Mouse (Mus musculus): ENCODE data around the gene Hsph1.
A peak's percentile ranks its signal among the peaks of the same experiment; 100 is the strongest.

Gene Hsph1

DNA sequence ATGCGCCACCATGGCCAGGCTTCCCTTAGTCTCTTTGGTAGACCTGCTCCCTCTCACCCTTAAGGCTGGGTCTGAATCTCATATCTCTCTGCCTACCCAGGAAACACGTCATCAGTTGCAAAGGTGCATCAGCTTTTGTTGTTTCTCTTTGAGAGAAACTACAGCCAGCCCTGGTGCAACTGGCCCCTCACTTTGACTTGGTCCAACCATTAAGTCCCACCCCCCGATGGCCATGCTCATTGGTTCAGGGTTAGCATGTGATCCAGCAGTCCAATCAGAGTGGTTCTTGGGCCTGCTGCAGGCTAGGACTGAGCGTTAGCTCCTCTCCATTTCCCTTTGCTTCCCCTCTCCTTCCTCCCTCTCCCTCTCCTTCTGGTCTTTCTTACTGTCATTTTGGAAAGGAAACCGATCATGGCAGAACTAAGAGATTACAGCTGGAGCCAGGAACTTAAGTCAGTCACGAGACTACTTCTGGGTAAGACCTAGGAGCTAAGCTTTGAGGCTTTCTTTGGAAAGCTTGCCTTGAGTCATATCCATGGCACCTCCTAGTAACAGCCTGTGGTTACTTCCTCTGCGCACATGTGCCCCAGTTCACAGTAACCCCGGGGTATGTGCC lies 5.2 kb upstream of the Hsph1 start:
- no peak for DNase-seq

GRCm38 (mm10) chr5:149637306-149637705 lies 1.1 kb upstream of the Hsph1 start:
- DNase-seq = peak; percentile 25

DNA sequence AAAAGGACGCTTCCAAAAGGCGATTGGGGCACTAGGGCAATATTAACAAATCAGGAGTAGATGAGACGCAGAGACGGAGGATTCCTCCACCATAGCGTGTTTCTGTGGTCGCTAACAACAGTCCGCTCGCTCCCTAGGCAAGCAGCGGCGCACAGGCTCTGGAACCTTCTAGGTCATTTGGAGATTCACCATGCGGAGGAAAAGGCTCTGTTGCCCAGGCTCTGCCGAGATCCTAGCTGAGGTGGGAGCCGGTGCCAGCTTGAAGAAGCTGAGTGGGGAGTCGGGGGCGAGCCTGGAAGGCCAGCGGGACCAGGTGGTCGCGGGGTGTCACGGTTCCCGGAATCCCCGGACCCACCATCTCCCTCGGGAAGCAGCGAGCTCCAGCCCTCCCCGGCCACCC lies 620 bp downstream of the Hsph1 start:
- DNase-seq = peak; percentile 44

GRCm38 (mm10) chr5:149634409-149635035 lies 1.7 kb downstream of the Hsph1 start:
- DNase-seq = no peak

DNA sequence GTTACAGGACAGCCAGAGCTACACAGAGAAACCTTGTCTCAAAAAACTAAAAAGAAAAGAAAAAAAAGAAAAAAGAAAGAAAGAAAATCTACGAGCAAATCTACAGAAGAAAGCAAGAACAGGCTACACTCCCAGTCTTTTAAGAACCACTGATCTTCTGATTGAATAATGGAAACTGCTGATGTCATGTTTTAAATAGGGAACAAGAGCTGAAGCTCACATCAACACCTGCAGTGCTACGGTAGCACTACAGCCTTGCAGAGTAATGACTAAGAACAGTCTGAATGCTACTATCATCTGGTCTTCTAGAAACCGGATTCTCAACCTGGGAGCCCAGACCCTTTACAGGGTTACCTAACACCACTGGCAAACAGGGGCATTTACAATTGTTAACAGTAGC lies 10.6 kb downstream of the Hsph1 start:
- DNase-seq = no peak

DNA sequence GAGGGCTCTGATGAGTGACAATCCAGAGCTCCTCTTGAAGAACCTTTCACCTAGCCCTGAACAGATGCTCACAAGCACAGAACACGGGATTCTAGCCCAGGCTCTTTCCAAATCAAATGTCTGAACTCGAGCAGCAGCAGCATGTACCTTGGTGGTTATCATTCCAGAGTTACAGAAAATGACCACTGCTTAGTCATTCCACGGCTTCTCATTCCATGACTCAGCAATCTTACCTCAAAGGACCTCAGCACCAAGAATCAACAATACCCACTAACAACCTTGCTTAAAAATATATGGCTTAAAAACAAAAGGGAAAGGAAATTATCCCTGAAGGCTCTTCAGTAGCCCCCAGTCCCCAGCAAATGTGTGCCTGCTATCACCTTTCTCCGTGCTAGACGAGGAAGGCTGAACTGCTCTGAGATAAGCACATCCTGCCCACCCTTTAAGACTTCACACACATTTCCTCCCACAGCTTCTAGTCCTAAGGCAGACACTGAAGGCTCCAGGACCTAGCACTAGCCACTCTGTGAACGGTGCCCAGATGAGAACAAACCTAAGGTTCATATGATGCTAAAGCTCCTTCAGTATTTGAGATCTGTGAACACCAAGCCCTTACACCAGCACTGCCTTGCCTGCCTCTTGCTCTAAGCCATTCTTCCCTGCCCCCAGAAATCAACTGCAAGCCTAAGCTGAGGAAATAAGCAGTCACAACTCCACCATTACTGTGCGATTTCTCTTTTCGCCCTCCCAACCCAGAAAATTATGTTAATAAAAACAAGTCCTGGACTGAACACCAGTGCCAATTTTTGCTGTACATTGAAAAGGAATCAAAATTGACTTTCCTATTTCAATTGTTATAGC lies 12.1 kb downstream of the Hsph1 start:
- DNase-seq = no peak

GRCm38 (mm10) chr5:149622644-149623043 lies 13.5 kb downstream of the Hsph1 start:
- DNase-seq = no peak

DNA sequence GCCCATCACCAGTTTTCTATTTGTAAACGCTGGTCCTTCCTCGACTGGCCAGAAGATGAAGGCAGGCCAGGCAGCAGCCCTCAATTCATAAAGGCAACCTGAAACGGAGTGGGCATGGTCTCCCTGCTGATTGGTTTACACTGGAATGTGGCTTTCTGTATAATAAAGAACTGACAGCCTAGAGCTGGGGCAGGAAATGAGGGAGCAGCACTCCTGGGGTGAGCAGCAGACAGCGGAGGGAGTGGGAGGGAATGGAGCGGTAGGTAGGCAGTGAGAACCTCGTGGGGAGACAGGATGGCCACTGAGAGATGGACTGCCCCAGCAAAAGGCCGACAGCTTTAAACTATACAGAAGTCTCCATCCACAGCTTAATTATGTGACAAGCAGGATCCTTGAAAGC lies 14.0 kb downstream of the Hsph1 start:
- no peak for DNase-seq

GRCm38 (mm10) chr5:149617776-149618425 lies 18.3 kb downstream of the Hsph1 start:
- DNase-seq = no peak

DNA sequence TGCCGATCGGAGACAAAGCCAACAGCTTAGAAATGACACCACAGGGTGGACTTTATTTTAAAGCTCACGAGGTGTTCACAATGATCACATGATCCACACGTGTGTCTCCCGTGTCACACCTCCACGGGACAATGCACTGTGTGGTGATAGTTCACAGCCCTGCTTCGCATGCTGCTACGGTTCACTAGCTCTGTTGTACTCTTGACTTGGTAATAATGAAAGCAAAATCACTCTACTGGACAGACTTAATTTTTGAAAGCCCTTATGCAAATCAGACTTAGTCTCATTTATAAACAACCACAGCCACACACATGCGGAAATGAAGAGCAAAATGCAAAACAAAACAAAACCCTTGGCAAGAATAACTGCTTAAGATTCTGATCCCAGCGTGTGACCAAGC lies 19.4 kb downstream of the Hsph1 start:
- no peak for DNase-seq

DNA sequence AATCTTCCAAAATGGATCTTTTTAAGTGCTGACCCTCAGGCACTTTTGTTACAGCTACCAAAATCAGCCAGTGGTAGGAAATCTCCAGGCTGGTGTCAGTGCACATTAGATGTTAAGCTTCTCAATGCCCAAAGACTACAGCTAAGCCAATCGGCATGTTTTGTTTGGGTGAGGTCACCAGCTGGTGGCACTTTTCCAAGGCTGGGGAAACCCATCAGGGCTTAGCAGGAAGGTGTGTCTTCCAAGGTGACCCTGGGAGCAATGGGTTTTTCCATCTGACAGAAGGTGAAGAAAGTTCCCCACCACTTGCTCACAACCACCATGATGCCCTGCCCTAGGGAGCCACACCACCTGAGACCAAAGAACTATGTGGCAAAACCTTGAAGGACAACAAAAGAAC lies 20.0 kb downstream of the Hsph1 start:
- no peak for DNase-seq

DNA sequence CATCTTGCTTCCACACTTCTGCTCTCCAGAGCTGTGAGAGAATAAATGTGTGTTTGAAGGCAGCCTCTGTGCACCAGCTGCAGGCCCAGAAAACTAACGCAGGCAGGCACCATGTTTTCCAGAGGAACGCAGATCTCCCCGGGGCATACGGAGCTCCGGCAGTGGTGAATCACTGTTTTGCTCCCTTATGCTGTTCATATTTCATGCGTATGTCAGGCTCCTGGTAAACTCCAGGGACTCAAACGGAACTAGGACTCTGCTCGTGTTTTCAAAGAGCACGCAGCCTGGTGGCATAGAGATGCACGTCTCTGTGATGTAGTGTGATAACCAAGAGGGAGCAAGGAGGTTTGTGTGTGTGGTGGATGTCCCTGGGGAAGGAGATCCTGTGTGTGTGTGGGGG lies 23.4 kb downstream of the Hsph1 start:
- peak; percentile 17 for DNase-seq

- no peak for DNase-seq
These were observed 24.0 kb downstream of the Hsph1 start for GRCm38 (mm10) chr5:149612165-149612518.

DNA sequence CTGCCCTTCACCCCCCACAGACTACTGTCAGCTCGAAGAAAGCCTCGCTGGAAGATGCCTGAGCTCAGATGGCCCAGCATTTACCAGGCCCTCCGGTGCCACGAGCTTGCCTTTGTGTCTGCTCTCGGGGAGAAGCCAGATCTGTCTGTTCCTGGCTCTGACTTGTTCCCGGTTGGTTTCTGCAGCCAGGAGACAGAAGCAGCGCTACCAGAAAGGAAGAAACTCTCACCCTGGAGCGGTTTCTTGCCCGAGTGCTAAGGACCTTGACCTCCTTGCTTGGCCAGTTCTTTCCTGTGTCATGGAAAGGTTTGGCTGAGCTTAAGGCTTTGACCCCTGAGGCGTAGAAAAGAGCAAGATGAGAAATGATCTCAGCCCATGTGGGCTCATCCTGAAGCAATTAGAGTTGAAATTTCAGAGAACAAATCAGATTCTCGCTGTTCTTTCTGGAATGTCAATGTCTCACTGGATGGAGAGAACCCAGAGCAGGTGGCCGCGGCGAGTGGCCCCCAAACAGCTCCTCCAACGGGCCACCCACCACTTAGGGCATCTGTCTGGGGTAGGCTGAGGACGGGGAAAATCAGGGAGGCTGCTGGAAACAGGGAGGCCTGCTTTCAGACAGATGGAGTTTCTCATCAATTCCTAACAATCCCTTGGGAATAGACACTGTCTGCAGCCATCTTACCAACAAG lies 24.6 kb downstream of the Hsph1 start:
- no peak for DNase-seq

- DNase-seq = no peak
These were observed 29.0 kb downstream of the Hsph1 start for GRCm38 (mm10) chr5:149607083-149607720.

DNA sequence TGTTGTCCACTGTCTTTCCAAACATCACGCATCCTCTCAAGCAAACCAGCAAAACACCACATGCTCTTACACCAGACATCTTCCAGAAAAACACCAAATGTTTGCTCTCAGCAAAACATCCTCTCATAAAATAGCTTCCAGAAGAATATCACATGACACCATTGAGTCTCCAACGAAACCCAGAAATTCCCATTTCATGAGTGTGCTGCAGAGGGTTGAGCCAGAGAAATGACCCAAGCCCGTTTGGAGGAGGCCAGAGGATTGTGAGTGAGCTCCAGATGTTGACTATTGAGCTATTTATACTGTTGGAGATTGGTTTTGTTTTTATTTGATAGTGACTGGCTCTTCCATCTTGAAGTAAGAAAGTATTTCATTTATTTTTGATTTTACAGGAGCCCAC lies 32.9 kb downstream of the Hsph1 start:
- no peak for DNase-seq

DNA sequence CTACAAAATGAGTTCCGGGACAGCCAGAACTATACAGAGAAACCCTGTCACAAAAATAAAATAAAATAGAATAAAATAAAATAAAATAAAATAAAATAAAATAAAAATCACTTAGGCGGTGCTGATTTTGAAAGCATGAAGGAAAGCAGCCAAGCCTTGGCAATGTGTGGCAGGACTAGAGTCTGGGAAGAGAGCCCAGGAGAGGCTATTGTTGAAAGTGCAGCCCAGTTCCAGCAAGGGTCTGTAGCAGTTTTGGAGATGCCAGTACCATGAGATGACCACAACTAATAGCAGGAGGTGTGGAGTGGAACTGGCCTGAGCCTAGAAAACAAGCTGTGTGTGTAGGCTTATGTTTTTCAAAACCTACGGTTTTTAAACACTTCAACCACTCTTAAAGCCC lies 34.2 kb downstream of the Hsph1 start:
- DNase-seq = no peak

- DNase-seq = no peak
These were observed 38.8 kb downstream of the Hsph1 start for GRCm38 (mm10) chr5:149597351-149597750.

- no peak for DNase-seq
These were observed 42.0 kb downstream of the Hsph1 start for GRCm38 (mm10) chr5:149594215-149594614.

DNA sequence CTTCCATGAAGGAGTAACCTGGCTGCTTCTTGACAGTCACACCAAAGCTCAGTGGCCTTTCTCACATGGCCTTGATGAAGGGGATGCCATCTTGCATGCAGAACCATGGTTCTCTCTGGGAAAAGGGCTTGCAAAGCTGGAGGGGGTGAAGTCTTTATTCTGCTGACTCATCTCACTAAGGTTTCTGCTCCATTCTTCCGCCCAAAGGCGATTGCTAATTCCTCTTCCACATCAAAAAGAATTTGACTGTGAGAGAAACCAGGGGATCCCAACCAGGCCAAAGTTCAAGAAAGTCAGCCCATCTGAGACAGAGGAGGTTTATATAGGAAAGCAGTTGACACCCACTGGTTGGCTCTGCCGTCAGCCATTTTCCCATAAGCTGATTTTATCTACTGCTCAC lies 46.2 kb downstream of the Hsph1 start:
- no peak for DNase-seq

DNA sequence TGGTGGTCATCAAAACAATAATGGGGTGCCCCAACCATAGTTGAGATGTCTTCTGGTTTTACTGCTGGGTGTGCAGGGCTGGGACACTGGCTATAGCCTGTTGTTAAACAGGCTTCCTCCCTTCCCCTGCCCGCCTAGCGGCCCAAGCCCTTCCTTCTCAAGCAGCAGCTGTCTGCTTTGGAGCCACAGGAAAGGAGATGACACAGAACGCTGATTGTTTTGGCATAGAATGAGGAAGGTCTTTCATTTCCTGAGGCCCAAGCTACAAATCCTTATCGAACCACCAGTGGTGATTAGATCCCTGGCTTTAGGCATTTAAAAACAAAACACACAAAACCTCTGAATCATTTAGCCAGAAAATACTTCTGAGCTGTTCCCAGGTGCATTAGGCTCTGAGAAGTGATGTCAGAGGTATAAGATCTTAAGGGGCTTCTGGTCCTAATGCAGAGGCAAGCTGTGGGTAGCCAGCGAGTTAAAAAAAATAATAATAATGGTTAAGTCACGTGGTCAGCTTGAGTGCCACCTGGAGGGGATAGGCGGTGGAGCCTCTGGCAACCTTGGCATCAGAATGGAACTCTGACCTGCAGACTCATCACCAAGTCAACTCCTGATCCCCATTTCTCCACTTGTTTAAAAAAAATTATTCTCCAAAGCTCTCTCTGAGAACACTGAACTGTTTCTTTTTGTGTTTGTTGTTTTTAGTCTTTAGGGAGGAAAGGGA lies 47.2 kb downstream of the Hsph1 start:
- DNase-seq = no peak

Measured in embryo, embryonic 11 days (tissue).